Mouse (Mus musculus): ENCODE results near the gene Tcaf2. TPM values are rescaled to one million over a fixed set of nuclear protein-coding genes. Genes with fewer than 3 reads are reported as not detected.

Tcaf2 gene
- not detected for polyA plus RNA-seq (2017; shearing (Covaris generic))

DNA sequence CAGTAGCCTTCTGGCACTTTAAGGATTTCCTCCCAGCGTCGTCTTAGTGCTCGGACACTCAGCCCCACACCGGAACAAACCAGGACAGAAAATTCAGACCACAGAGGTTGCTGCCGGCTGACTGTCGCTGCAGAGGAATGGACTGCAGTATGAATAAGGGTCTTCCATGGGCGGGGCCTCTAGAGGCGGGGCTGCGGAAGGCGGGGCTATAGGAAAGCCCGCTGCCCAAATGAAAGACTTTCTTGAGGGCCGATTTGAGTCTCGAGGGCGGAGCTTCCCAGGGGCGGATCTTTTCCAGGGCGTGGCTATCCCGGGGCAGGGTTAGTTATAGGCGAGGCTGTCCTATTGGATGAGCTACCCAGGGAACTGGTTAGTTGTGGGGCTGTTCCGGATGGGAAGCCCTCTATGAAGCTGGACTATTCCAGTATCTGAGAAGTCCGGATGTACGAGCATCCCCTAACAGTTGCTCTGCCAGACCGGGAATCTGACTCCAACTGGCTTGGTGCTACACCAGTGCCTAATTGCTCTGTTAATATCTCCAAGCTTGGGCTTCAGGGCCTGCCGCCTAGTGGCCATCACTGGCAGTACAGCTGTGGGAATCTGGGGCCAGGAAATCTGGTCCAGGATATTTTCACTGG is at the start of gene Tcaf2:
Gene Tcaf2, minus strand, starts transcription at position 343 of the 638 bp plus-strand sequence.
- no peak for ATAC-seq

GRCm38 (mm10) chr6:42692517-42693190 is 47.6 kb upstream of the Tcaf2 start:
- ATAC-seq: no peak

DNA sequence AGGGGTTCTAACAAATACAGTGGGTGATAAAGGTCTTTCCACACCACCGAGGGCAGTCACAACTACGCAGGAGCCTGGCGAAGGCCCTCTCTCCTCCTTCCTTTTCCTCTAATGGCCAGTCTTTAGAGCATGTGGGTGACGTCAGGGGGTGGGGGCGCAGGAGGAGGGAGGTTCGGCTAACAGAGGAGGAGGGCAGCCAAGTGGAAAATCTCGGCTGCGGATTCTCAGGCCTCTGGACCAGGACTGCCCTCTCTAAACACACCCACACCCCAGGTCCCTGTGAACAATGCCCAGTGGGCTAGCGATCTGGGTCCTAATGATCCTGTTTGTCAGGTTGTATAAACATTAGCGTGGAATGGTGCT is 47.1 kb upstream of the Tcaf2 start:
- ATAC-seq: no peak

- ATAC-seq: no peak
Observed at GRCm38 (mm10) chr6:42689761-42690160, 44.7 kb upstream of the Tcaf2 start.

DNA sequence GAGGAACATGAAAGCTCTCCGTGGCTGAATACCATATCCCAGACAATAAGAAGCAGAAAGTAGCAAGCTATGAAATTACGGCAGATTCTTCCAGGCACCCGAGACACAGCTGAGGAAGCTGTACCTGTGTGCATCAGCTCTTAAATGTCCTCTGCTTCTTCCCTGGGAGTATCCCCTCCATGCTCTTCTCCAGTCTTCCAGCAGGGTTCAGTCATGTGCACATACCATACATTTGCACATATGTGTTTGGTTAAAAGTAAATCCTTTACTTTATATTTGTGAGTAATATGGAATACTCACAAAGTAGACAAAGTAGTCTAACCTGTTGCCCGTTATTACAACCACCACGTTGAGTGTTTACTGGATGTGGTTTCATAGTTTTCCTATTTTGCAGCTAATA is 42.9 kb upstream of the Tcaf2 start:
- no peak for ATAC-seq

GRCm38 (mm10) chr6:42680077-42680476 is 35.0 kb upstream of the Tcaf2 start:
- no peak for ATAC-seq

GRCm38 (mm10) chr6:42676011-42676410 is 31.0 kb upstream of the Tcaf2 start:
- no peak for ATAC-seq

DNA sequence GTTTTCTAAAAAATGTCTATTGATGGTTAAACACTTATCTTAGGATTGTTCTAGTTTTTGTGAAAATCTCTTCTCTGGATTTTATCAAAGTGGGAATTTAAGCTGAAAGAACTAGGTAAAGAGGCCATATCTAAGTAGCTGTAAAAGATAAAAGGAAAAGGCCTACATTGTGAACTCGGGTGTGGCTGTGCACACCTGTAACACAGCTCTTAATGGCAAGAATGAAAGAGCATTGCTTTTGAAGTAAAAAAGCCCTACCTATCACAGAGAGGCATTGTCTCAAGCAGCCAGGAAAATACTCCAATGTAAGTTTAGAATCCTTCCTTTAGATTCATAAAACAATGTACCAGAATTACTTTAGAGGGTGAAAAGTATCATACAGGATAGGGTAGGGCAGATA is 26.7 kb upstream of the Tcaf2 start:
- no peak for ATAC-seq

DNA sequence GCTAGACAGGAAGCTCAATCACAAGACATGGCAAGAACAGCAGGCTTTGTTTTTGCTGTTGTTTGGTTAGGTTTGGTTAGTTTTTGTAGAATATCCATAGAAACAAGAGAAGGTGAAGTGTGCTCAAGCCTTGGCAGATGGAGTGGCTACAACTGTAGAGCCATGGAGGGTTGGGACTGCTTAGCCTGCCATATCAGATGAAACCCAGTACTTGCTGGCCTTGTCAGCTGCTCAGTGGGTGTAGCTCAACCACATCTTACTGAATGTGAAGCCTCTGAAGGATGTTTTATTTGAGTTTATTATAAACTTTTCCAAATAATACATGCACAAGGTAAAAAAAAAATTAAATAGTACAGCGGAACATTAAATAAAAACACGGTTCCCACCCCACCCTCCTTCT is 22.7 kb upstream of the Tcaf2 start:
- ATAC-seq: no peak

DNA sequence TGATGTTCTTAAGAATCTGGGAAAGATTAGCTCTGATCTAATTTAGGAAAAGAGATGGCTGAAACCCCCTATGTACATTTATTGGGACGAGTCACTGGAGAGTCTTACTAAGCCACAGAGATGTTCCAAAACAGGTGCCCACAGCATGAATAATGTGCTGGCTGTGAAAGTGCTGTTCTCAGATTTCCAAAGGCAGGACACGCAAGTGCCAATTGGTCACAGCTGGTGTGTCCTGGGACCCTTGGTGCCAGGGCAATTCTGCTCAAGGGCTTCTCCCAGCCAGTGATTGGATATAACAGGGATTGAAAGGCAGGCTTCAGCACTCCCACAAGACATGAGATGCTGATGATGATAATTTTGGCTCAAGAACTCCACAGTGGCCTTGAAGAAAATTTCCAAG is 16.7 kb upstream of the Tcaf2 start:
- ATAC-seq: no peak

GRCm38 (mm10) chr6:42634393-42634792 is 10.7 kb downstream of the Tcaf2 start:
- ATAC-seq: no peak

GRCm38 (mm10) chr6:42631395-42631794 is 13.7 kb downstream of the Tcaf2 start:
- no peak for ATAC-seq

DNA sequence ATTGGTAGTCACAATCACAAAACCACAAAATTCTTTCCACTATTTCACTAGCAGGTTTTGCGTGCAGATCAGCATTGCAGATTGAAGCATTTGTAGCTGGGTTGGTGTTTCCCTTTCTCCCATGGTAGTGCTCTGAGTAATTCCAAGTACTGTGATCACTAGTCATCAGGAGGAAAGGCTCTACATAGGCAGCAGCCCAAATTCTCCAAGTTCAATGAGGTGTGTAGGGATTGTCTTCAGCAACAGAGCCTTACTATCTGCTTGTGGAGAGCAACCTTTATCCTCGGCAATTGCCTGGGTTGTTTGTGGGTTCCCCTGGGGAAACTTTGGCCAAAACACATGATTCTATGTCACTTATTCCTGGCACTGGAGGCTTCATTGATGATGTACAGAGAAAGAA is 28.1 kb downstream of the Tcaf2 start:
- ATAC-seq: no peak

- no peak for ATAC-seq
Observed at GRCm38 (mm10) chr6:42612218-42612617, 32.8 kb downstream of the Tcaf2 start.

- ATAC-seq: no peak
Observed at GRCm38 (mm10) chr6:42610954-42611522, 34.0 kb downstream of the Tcaf2 start.

GRCm38 (mm10) chr6:42597592-42597991 is 47.5 kb downstream of the Tcaf2 start, which contains the start of gene Tcaf3:
Gene Tcaf3, minus strand, starts transcription at chr6:42597692.
- ATAC-seq: no peak

DNA sequence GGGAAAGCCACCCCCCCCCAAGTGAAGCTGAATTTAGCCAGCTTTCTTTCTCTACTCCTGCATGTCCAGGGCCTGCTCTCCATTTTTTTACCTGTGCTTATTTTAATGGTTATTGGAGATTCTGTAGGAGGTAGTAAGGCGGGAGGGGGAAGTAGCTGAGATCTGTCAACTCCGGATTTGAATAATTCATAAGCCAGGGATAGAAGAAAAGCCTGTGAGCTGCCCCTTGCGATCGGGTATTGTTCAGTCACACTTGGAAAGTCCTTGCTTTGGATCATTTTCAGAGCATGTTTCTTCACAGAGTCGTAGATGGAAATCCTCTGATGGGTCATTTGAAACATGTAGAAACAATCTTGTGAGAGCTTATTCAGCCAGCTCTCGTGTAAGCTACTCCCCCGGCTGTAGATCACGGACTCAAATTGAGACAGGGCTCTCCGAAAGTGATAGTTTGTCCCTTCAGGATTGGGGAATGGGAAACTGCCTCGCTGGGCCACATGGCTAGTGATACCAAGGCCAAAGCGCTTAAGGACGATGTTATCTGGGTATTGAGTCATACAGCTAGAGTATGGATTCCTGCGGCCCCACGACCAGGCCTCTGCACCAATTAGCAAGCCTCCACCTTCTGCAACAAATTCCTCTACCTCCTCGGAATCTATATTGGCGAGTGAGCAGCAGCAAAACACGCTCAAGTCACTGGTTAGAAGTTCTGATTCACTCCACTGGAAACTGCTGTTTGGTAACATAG is 51.7 kb downstream of the Tcaf2 start:
- ATAC-seq: no peak

DNA sequence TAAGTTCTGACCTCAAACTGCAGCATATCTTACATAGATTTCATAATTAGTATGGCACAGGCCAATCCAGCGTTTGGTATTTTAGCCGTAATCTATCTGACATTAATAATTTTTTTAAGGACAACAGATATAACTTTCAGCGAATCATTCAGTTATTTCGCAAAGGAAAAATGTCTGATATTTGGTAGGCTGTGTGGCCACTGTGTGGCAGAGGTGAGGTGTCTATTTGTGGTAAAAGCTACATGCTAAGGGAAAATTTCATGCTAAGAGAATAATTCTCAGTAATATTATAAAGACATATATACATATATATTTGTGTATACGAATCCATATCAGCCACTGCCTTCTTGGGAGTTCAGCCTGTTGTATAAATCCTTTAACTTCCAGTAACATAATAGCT is 58.5 kb downstream of the Tcaf2 start:
- ATAC-seq: no peak

DNA sequence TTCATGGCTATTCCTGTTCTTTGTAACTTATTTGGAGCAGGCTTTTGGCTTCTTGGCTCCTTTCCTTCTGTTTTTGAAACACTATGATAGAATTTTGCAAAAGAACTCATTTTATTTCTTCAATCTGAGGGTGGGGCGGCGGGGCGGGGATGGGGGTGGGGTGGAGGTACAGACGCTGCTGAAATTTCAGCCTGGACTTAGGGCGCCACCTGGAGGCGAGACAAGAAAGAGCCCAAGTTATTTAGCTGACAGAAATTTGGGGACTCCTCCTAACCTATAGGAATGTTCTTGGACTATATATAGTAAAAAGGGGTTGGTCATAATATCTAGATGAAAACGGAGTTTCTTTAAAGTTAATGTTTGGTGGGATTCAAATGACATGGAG is 61.6 kb downstream of the Tcaf2 start:
- no peak for ATAC-seq

GRCm38 (mm10) chr6:42582741-42583487 is 62.1 kb downstream of the Tcaf2 start:
- no peak for ATAC-seq

DNA sequence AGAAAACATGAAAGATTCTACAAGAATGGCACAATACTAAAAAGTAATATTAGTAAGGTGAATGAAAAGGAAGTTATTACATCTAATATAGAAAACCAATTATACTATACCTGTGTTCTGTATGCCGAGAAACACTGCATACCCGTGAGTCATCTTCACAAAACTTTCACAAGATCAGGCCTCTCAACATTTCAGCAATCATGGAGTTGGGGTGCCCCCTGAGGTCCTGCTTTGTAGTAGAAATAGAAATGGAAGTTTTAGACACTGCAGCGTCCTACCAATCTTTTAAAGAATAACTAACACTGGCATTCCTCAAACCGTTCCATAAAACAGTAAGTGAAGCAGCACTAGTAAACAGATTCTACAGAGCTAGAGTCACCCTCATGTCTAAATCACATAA is 66.4 kb downstream of the Tcaf2 start:
- no peak for ATAC-seq

GRCm38 (mm10) chr6:42577433-42577832 is 67.6 kb downstream of the Tcaf2 start:
- no peak for ATAC-seq
